Mouse (Mus musculus): ENCODE measurements at regions not wholly inside any gene's neighbourhood (a gene's known extent, or its start where the extent isn't known, plus 50 kb on each side); places are given as distances from the start of the nearest gene placed in this dataset.

- DNase-seq (ENCODE audit: extremely low read depth, low read depth, low spot score): peak; percentile 82
These were observed 77.5 kb upstream of the Dapl1 start for GRCm38 (mm10) chr2:59406976-59407375.

DNA sequence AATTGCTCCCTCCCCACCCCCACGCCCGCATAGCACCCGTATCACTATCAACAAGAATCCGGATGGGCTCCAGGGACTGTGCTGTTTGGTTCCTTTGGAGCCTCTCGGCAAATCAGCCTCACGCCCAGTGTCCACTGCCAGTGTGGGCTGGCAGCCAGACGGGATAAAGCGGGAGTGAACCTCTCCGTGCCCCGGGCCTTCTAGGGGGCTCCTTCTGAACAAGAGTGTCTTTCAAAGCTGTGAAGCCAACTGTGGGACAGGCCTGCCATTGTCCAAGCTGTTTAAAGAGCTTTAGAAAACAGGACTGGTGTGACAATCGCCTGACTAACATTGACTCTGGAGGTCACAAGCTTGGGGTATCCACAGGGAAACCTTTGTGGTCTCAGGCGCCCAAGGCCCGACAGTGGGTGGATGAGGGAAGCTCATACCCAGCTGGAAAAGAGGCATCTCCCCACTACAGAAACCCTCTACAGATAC lies 76.9 kb upstream of the Dapl1 start:
- DNase-seq (ENCODE audit: extremely low read depth, low read depth, low spot score): no peak

DNA sequence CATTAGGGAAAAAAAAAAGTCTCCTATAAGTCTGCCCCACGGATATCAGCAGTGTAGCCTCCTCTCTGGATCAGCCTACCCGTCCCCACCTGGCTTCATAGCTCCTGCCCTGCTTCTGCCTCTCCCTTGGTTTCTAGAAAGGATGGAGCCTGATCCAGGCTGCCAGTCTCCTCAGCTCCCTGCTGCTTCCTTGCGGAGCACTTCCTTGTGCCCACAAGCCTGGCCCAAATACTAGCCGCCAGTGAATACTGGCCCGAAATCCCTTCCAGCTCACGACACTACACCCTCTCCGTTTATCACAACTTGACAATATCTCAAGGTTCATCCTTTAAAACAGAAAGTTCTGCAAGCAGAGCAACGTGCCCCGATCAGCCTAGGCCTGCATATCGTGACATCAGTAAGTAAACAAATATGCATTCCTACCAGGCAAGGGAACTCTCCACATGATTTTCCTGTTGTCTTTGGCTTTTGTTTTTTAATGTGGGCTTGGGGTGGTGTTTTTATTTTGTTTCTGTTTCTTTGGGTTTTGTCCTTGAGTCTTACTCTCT lies 76.3 kb upstream of the Dapl1 start:
- DNase-seq (ENCODE audit: extremely low read depth, low read depth, low spot score): no peak

DNA sequence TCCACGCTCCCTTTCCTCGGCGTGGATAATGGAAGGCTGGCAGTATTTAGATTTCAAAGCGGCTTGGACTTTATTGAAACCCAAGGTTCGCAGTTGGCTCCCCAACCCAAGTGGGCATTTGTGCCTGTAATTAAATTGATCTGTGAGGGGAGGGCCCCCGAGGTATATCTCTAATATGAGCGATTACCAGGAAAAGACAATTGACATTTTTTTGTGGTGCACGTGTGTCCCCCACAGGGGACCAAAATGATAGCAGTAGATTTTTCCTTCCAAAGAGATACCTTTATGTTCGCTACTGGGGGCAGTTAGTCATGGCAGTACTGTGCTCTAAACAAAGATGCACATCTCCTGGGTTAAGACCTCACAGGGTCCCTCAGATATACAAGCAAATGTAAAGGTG lies 69.8 kb upstream of the Dapl1 start:
- DNase-seq (ENCODE audit: extremely low read depth, low read depth, low spot score): no peak

- no peak for DNase-seq (ENCODE audit: extremely low read depth, low read depth, low spot score)
These were observed 67.8 kb upstream of the Dapl1 start for GRCm38 (mm10) chr2:59416491-59417195.

GRCm38 (mm10) chr2:59417384-59417955 lies 67.0 kb upstream of the Dapl1 start:
- no peak for DNase-seq (ENCODE audit: extremely low read depth, low read depth, low spot score)

DNA sequence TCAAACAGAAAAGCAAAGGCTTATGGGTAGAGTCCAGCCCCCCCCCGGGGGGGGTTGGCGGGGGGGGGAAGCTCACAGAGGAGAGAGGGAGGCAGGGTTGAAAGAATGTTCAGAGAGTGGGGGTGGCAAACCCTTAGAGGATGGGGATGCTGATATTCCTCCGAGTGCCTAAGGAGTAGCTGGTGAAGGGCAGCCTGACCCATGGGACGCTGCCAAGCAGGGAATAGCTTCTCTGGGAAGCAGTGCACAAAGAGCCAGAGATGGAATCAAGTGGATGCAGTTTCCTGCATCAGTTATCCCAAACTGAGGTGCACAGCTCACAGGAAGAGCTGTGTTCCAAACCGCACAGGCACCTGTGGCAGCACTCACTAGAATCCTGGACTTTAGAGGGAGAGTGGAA lies 64.0 kb upstream of the Dapl1 start:
- DNase-seq (ENCODE audit: extremely low read depth, low read depth, low spot score): no peak

- DNase-seq (ENCODE audit: extremely low read depth, low read depth, low spot score): no peak
These were observed 61.9 kb upstream of the Dapl1 start for GRCm38 (mm10) chr2:59422291-59423242.

DNA sequence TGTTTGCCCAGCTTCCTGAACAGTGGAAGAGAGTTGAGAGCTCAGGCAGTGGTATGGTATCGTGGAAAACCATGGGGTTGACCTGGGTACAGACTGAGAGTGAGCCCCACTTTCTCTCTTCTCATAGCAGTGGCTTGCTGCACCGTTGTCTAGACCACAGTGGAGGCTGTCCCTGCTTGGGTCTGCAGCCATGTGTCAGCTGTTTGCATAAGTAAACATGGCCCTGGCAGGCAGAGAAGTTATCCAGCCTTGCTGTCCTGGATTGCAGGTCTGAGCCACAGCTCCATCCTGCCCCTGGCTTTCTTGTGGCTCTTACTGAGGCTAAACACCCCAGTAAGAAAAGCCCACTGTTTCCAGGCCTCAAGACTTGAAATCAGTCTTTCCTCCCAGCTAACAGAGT lies 60.2 kb upstream of the Dapl1 start:
- no peak for DNase-seq (ENCODE audit: extremely low read depth, low read depth, low spot score)

- no peak for DNase-seq (ENCODE audit: extremely low read depth, low read depth, low spot score)
These were observed 59.7 kb upstream of the Dapl1 start for GRCm38 (mm10) chr2:59424729-59425128.

- DNase-seq (ENCODE audit: extremely low read depth, low read depth, low spot score): no peak
These were observed 58.6 kb upstream of the Dapl1 start for GRCm38 (mm10) chr2:59425876-59426275.

DNA sequence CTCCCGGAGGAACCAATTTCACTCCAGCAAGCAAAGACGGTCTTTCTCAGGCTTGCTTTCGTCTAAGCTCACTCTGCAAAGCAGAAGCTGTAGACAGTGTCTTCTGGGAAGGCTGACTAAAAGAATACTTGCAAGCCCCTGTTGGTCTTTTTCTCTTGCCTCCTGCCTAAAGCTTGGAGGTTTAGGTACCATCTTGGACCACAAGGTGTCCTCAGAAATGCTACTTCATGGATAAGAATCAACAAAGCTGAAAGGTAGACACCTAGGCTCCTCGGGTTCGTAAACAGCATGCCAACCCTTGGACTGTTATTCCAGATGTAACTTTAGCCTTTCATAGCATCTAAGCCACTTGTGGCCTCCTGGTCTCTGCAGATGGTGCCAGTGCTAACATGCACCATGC lies 53.0 kb upstream of the Dapl1 start:
- DNase-seq (ENCODE audit: extremely low read depth, low read depth, low spot score): no peak

- DNase-seq (ENCODE audit: extremely low read depth, low read depth, low spot score): no peak
These were observed 52.6 kb upstream of the Dapl1 start for GRCm38 (mm10) chr2:59431867-59432266.
